Mouse (Mus musculus): ENCODE results near the gene Brd3. TPM values are rescaled to one million over a fixed set of nuclear protein-coding genes. Genes with fewer than 3 reads are reported as not detected.

The Brd3 gene
- total and polyA plus RNA-seq, 3 experiments, result 10.7 to 46.9 (median 38.7) TPM

GRCm38 (mm10) chr2:27416425-27416824 is 91.0 kb downstream of the Brd3 start:
- H3K79me2 ChIP-seq (ENCODE audit: control insufficient read depth, insufficient read depth, low read length, poor library complexity), result no peaks in the 10 kb centered on the region; the same call in 1 of the 2 replicates
- H3K36me3 ChIP-seq (ENCODE audit: control insufficient read depth in 1 of 2, insufficient read depth in 2 of 2, low read length in 2 of 2), result peaks cover 0 to 7% of the 10 kb centered on the region in 2 experiments; a peak in 2 of 4 replicates
- H3K9ac ChIP-seq (ENCODE audit: control insufficient read depth, low read depth, low read length, poor library complexity, severe bottlenecking), result no peak overlapping the region
- no peak overlapping the region for H3K4me3 ChIP-seq (ENCODE audit: control insufficient read depth in 1 of 2, insufficient read depth in 1 of 2, low read depth in 2 of 2, low read length in 2 of 2)
- H3K27ac ChIP-seq (ENCODE audit: control insufficient read depth, low read depth, low read length), result no peak overlapping the region
- H3K27me3 ChIP-seq (ENCODE audit: control insufficient read depth in 1 of 2, insufficient read depth in 2 of 2, low read length in 2 of 2), result no peaks in the 10 kb centered on the region
- H3K4me1 ChIP-seq (ENCODE audit: control insufficient read depth in 1 of 2, insufficient read depth in 2 of 2, low read length in 2 of 2), result peaks cover 5 to 30% of the 10 kb centered on the region in 2 experiments
- no peaks in the 10 kb centered on the region for H3K9me3 ChIP-seq (replicated peaks; ENCODE audit: insufficient read depth, low read length)
- DNase-seq (ENCODE audit: low read depth, low spot score), result no peak
- TF ChIP-seq MXI1 (IDR thresholded peaks at IDR 0.05; ENCODE audit: low read depth, low read length), result no peak
- TF ChIP-seq GATA1 (IDR thresholded peaks at IDR 0.05; ENCODE audit: low read depth, low read length), result no peak
- TF ChIP-seq POLR2AphosphoS5 (IDR thresholded peaks at IDR 0.05; ENCODE audit: borderline replicate concordance, low read depth, low read length), result no peak
- no peak for TF ChIP-seq ZC3H11A (IDR thresholded peaks at IDR 0.05; ENCODE audit: low read depth, low read length)
- TF ChIP-seq GABPA (IDR thresholded peaks at IDR 0.05; ENCODE audit: low read depth, low read length), result no peak
- TF ChIP-seq ZKSCAN1 (IDR thresholded peaks at IDR 0.05; ENCODE audit: low read depth, low read length), result no peak
- no peak for TF ChIP-seq RAD21 (IDR thresholded peaks at IDR 0.05; ENCODE audit: low read depth, low read length)
- no peak for TF ChIP-seq UBTF (IDR thresholded peaks at IDR 0.05; ENCODE audit: borderline replicate concordance, insufficient read depth, low read depth, low read length)
- TF ChIP-seq ELF1 (IDR thresholded peaks at IDR 0.05; ENCODE audit: low read depth, low read length), result no peak
- TF ChIP-seq MEF2A (IDR thresholded peaks at IDR 0.05; ENCODE audit: extremely low read depth, insufficient replicate concordance, low read depth, low read length, poor library complexity, severe bottlenecking), result no peak
- no peak for TF ChIP-seq MAFK (IDR thresholded peaks at IDR 0.05; ENCODE audit: borderline replicate concordance, low read depth, low read length)
- TF ChIP-seq KAT2A (conservative IDR thresholded peaks at IDR 0.05; ENCODE audit: low read depth, low read length), result no peak
- TF ChIP-seq CHD2 (IDR thresholded peaks at IDR 0.05; ENCODE audit: low read length), result no peak
- TF ChIP-seq USF1 (IDR thresholded peaks at IDR 0.05; ENCODE audit: low read depth, low read length), result no peak
- TF ChIP-seq POLR2A (IDR thresholded peaks at IDR 0.05; ENCODE audit: control insufficient read depth in 1 of 2, insufficient read depth in 1 of 2, low read depth in 1 of 2, low read length in 2 of 2, poor library complexity in 1 of 2), result no peak
- no peak for TF ChIP-seq MAX (IDR thresholded peaks at IDR 0.05; ENCODE audit: low read length)
- no peak for TF ChIP-seq TCF12 (IDR thresholded peaks at IDR 0.05; ENCODE audit: low read depth, low read length)
- no peak for TF ChIP-seq SIN3A (IDR thresholded peaks at IDR 0.05; ENCODE audit: low read length)
- no peak for TF ChIP-seq BHLHE40 (IDR thresholded peaks at IDR 0.05; ENCODE audit: borderline replicate concordance, low read depth, low read length)
- TF ChIP-seq USF2 (IDR thresholded peaks at IDR 0.05; ENCODE audit: borderline replicate concordance in 1 of 2, insufficient read depth in 1 of 2, low read depth in 1 of 2, low read length in 2 of 2), result no peak

All from MEL (cell line).